Mouse (Mus musculus): ENCODE results near the gene Eif3m.

Eif3m gene

DNA sequence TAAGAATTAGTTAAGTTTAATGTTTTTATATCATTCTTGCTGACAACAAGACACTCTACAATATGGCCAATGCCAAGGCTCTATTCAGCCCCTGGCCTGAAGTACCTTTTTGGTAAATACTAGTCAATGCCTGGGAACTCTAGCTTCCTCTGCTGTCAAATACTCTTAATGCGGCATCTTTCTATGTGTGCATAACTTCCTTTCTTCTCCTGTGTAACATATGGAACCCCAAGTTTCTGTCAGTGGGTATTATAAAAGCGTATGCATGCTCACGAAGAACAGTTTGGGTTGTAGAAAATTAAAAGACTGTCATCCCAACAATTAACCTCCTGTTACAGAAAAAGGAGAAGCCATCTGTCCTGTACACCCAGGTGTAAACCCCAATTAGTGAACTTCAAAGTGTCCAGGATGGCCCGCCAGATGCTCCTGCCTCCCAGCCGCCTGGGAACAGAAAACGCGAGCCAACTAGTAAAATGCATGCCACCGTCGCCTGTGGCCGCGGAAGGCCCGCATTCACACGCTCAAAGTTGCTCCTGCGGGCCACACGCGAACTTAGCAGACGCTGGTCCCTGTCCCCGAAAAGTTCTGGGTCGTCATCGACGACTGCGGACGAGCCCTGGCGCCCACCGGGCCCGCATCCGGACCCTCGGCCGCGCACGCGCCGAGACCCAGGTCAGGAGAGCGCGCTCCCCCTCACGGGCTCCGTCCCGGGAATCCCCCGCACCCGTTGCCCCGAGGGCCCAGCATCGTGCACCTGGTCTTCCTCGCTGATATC is 501 bp downstream of the Eif3m start:
- peak in 1 of 2 experiments; percentile 4 for DNase-seq

- DNase-seq = no peak
These were observed 9.6 kb downstream of the Eif3m start for GRCm38 (mm10) chr2:105007236-105007635.

DNA sequence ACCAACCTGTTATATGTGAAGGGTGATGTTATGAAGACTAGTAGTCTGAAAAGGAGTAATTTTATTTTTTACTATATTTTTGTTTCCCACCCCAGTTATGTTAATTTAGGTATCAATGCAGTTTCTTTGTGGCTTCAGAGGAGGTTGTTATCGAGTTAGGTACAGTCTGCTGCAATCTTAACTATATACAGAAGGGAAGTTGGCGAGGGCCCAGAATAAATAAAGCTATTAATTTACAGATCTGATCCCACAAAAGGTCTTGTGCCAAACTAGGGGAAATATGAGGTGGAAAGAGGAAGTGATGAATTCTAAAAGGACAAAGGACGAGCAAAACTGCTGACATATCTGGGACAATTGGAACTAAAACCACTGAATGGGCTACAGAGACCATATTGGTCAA is 20.7 kb downstream of the Eif3m start:
- DNase-seq = no peak

- no peak for DNase-seq
These were observed 22.4 kb downstream of the Eif3m start for GRCm38 (mm10) chr2:104994436-104994835.

DNA sequence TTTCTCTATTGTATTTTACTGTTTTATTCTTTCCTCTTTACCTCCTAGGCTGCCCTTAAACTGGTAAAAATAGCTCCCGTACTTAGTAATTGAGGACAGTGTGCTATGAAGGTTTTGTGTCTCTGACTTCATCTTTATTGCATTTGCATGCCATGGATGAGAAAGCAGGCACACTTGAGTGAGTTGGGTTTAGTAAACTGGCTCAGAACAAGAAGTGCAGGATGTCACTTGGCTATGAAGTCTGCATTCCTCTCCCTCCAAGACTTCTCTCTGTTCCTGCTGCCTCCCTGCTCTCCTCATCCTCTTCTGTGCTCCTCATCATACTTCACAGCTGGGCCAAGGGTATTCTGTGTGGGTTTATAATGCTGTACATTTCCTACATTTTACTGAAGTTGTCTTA is 27.9 kb downstream of the Eif3m start:
- DNase-seq = no peak

GRCm38 (mm10) chr2:104985796-104986195 is 31.1 kb downstream of the Eif3m start:
- DNase-seq = no peak

- DNase-seq = no peak
These were observed 35.2 kb downstream of the Eif3m start for GRCm38 (mm10) chr2:104981712-104982111.

DNA sequence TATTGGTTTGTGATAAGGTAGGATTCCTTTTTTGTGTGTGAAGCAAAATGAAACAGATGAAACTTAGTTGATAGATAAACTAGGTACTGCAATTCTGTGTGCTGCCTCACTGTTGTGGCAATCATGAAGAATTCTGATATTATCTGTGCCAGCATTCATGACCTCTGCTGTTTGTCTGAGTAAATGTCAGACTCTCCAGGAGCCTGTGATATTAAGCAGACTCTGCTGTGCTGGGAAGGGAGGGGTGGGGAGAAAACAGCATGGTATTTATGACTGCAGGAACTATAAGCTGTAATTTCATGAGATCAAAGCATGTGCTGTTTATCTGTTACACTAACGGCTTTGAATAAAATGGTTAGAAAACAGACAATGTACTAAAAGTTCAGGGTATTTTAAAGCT is 52.4 kb downstream of the Eif3m start:
- DNase-seq = no peak

Data from cerebellum, postnatal 14 days (tissue).